Mouse (Mus musculus) lung, embryonic 14.5 days (tissue): ENCODE measurements around the gene Sdr39u1. TPM values are rescaled to one million over a fixed set of nuclear protein-coding genes. Genes with fewer than 3 reads are reported as not detected.

Experiments
- ATAC-seq: fragments of 200-750 bp; cut with Nextera tagmentation; 2 replicates; pipeline ENCODE4 v1.8.0; 2017; ENCODE audit warnings: mild to moderate bottlenecking, moderate TSS enrichment, moderate library complexity; ENCODE audit not compliant: insufficient read depth
- DNase-seq: peaks from one replicate; pipeline ENCODE4 v3.0.0-alpha.2; 2015
- H3K27ac ChIP-seq: fragments of 300-500 bp; sonication (generic); 2 replicates; pipeline ENCODE4 v1.5.1; 2014; ENCODE audit warnings: low read depth, mild to moderate bottlenecking, moderate library complexity
- H3K27me3 ChIP-seq: fragments of 300-500 bp; sonication (generic); 2 replicates; pipeline ENCODE4 v1.6.1; 2014; ENCODE audit warnings: low read length, control low read depth; ENCODE audit not compliant: insufficient read depth
- H3K36me3 ChIP-seq: fragments of 300-500 bp; sonication (generic); 2 replicates; pipeline ENCODE4 v1.6.1; 2014; ENCODE audit warnings: control low read depth; ENCODE audit not compliant: insufficient read depth
- H3K4me1 ChIP-seq: fragments of 300-500 bp; sonication (generic); 2 replicates; pipeline ENCODE4 v1.6.1; 2014; ENCODE audit warnings: antibody characterized with exemption, control low read depth; ENCODE audit not compliant: insufficient read depth
- H3K4me2 ChIP-seq: fragments of 300-500 bp; sonication (generic); 2 replicates; pipeline ENCODE4 v1.6.1; 2014; ENCODE audit warnings: mild to moderate bottlenecking
- H3K4me3 ChIP-seq: fragments of 300-500 bp; sonication (generic); 2 replicates; pipeline ENCODE4 v1.5.1; 2014; ENCODE audit warnings: low read depth, low read length
- H3K9ac ChIP-seq: fragments of 300-500 bp; sonication (generic); 2 replicates; pipeline ENCODE4 v1.6.1; 2014
- H3K9me3 ChIP-seq: fragments of 300-500 bp; sonication (generic); 2 replicates; pipeline ENCODE4 v1.6.1; 2016; ENCODE audit warnings: low read depth, low read length, control low read depth
- CTCF ChIP-seq: IDR thresholded peaks from 2 replicates; pipeline ENCODE4 v1.5.1; 2016; ENCODE audit warnings: antibody characterized with exemption, low read depth
- WGBS: fragments of 180-500 bp; shearing (Covaris S2); extraction: QIAGEN DNeasy Blood & Tissue Kit; methylation state at CpG from one replicate; pipeline ENCODE4 v1.1.7; 2014; 5-methylcytosine and 5-hydroxymethylcytosine counted together
- polyA plus RNA-seq: library from polyadenylated mRNA; unstranded; fragments of >200 nt; fragmentation: Nextera tagmentation; extraction: Ambion mirVana; gene quantifications from 2 replicates; pipeline ENCODE4 v1.2.1, GENCODE M21; 2014

Sdr39u1 gene
- polyA plus RNA-seq, 1 experiment from 2014 or later = 47.2 TPM

GRCm38 (mm10) chr14:55869538-55869937 lies 30.6 kb downstream of the Sdr39u1 start:
- DNase-seq = no peak
- no peak overlapping the region for H3K27ac ChIP-seq
- no peak overlapping the region for H3K4me3 ChIP-seq
- no peak overlapping the region for H3K9ac ChIP-seq
- H3K4me1 ChIP-seq = peaks cover 10% of the 10 kb centered on the region; the same call in 1 of the 2 replicates
- WGBS = 92% methylated on average over 6 of the region's 6 CpGs
- no peak for ATAC-seq
- no peak overlapping the region for H3K4me2 ChIP-seq
- no peak for TF ChIP-seq CTCF
- peaks cover 86% of the 10 kb centered on the region for H3K36me3 ChIP-seq
- H3K27me3 ChIP-seq = no peaks in the 10 kb centered on the region
- H3K9me3 ChIP-seq = no peaks in the 10 kb centered on the region

GRCm38 (mm10) chr14:55868230-55869026 lies 31.7 kb downstream of the Sdr39u1 start:
- TF ChIP-seq CTCF = no peak
- H3K9me3 ChIP-seq = no peaks in the 10 kb centered on the region
- no peak overlapping the region for H3K27ac ChIP-seq
- no peaks in the 10 kb centered on the region for H3K27me3 ChIP-seq
- peaks cover 98% of the 10 kb centered on the region for H3K36me3 ChIP-seq
- H3K4me1 ChIP-seq = 0 out of 2 replicates have a peak, but pooled peaks cover 5% of the 10 kb centered on the region
- no peak overlapping the region for H3K4me2 ChIP-seq
- ATAC-seq (no peak), DNase-seq (no peak)
- no peak overlapping the region for H3K9ac ChIP-seq
- no peak overlapping the region for H3K4me3 ChIP-seq
- 81% methylated on average over 14 of the region's 14 CpGs for WGBS

GRCm38 (mm10) chr14:55866962-55867361 lies 33.1 kb downstream of the Sdr39u1 start:
- no peak overlapping the region for H3K4me2 ChIP-seq
- no peak overlapping the region for H3K9ac ChIP-seq
- ATAC-seq (no peak), DNase-seq (peak; percentile 88)
- no peaks in the 10 kb centered on the region for H3K4me1 ChIP-seq
- H3K36me3 ChIP-seq = peaks cover 92% of the 10 kb centered on the region
- WGBS = 42% methylated on average over 4 of the region's 4 CpGs
- peak; percentile 87 for TF ChIP-seq CTCF
- H3K27me3 ChIP-seq = no peaks in the 10 kb centered on the region
- H3K9me3 ChIP-seq = no peaks in the 10 kb centered on the region
- H3K4me3 ChIP-seq = no peak overlapping the region
- H3K27ac ChIP-seq = no peak overlapping the region

GRCm38 (mm10) chr14:55863773-55864172 lies 36.3 kb downstream of the Sdr39u1 start:
- Histone ChIP-seq H3K4me1 (no peaks in the 10 kb centered on the region), H3K9ac (no peak overlapping the region), H3K27ac (0 out of 2 replicates have a peak overlapping the region, but pooled peaks have one; percentile 5), H3K4me2 (no peak overlapping the region), H3K9me3 (no peaks in the 10 kb centered on the region), H3K36me3 (peaks cover 62% of the 10 kb centered on the region), H3K4me3 (no peak overlapping the region), H3K27me3 (no peaks in the 10 kb centered on the region)
- ATAC-seq (peak; percentile 73; the same call in 1 of the 2 replicates), DNase-seq (peak; percentile 93)
- WGBS = 20% methylated on average over 7 of the region's 7 CpGs
- peak; percentile 98 for TF ChIP-seq CTCF

GRCm38 (mm10) chr14:55862970-55863369 lies 37.1 kb downstream of the Sdr39u1 start:
- WGBS = 85% methylated on average over 10 of the region's 10 CpGs
- no peak overlapping the region for H3K4me3 ChIP-seq
- no peak overlapping the region for H3K27ac ChIP-seq
- TF ChIP-seq CTCF = no peak
- no peaks in the 10 kb centered on the region for H3K9me3 ChIP-seq
- H3K4me1 ChIP-seq = peaks cover 2% of the 10 kb centered on the region
- H3K27me3 ChIP-seq = no peaks in the 10 kb centered on the region
- H3K9ac ChIP-seq = no peak overlapping the region
- ATAC-seq (no peak), DNase-seq (no peak)
- no peak overlapping the region for H3K4me2 ChIP-seq
- peaks cover 57% of the 10 kb centered on the region for H3K36me3 ChIP-seq

GRCm38 (mm10) chr14:55862186-55862585 lies 37.9 kb downstream of the Sdr39u1 start:
- H3K4me1 ChIP-seq = peaks cover 6% of the 10 kb centered on the region
- no peak for DNase-seq

GRCm38 (mm10) chr14:55857588-55857987 lies 42.5 kb downstream of the Sdr39u1 start:
- Histone ChIP-seq H3K27ac (no peak overlapping the region), H3K9me3 (no peaks in the 10 kb centered on the region), H3K36me3 (peaks cover 14% of the 10 kb centered on the region), H3K4me2 (peak overlapping the region; percentile 50), H3K4me1 (peaks cover 17% of the 10 kb centered on the region), H3K9ac (no peak overlapping the region; the same call in 1 of the 2 replicates), H3K4me3 (peak overlapping the region; percentile 15), H3K27me3 (no peaks in the 10 kb centered on the region)
- peak; percentile 24 for DNase-seq
- ATAC-seq = no peak
- TF ChIP-seq CTCF = no peak
- 35% methylated on average over 4 of the region's 4 CpGs for WGBS

More at GRCm38 (mm10) chr14:55862186-55862585, 37.9 kb downstream of the Sdr39u1 start:
- 57% methylated on average over 6 of the region's 6 CpGs for WGBS
- ATAC-seq = no peak
- Histone ChIP-seq H3K27me3 (no peaks in the 10 kb centered on the region), H3K9me3 (no peaks in the 10 kb centered on the region), H3K27ac (peak overlapping the region; percentile 36; the same call in 1 of the 2 replicates), H3K36me3 (peaks cover 57% of the 10 kb centered on the region), H3K4me3 (no peak overlapping the region), H3K4me2 (no peak overlapping the region), H3K9ac (peak overlapping the region; percentile 20; the same call in 1 of the 2 replicates)
- TF ChIP-seq CTCF = no peak
